Mouse (Mus musculus) liver, embryonic 14.5 days (tissue): ENCODE measurements around the gene Nrxn3. TPM values are rescaled to one million over a fixed set of nuclear protein-coding genes. Genes with fewer than 3 reads are reported as not detected.

Experiments used
- ATAC-seq: fragments of 200-750 bp; cut with Nextera tagmentation; 2 replicates; pipeline ENCODE4 v1.8.0; 2017; ENCODE audit warnings: moderate number of reproducible peaks, mild to moderate bottlenecking, moderate library complexity; ENCODE audit not compliant: insufficient read depth
- DNase-seq, 3 experiments: peaks; one replicate each; pipeline ENCODE4 v3.0.0-alpha.2; 2012 to 2013; ENCODE audit warnings: low read depth in 3 of 3, low spot score in 3 of 3
- H3K27ac ChIP-seq: fragments of 300-500 bp; sonication (generic); 2 replicates; pipeline ENCODE4 v1.5.1; 2014; ENCODE audit warnings: moderate library complexity, mild to moderate bottlenecking, control low read depth, inconsistent platforms
- H3K27me3 ChIP-seq: fragments of 300-500 bp; sonication (generic); 2 replicates; pipeline ENCODE4 v1.6.1; 2014; ENCODE audit warnings: mild to moderate bottlenecking, low read length, moderate library complexity; ENCODE audit not compliant: control insufficient read depth, insufficient read depth
- H3K36me3 ChIP-seq: fragments of 300-500 bp; sonication (generic); replicated peaks from 2 replicates; pipeline ENCODE4 v1.6.1; 2014; ENCODE audit warnings: low read depth; ENCODE audit not compliant: control insufficient read depth, insufficient read depth
- H3K4me1 ChIP-seq, 2 experiments: fragments of 200-500 bp in 1 of 2; fragments of 300-500 bp in 1 of 2; sonication (generic) in 1 of 2; replicated peaks; 2 replicates each; pipeline ENCODE4 v1.6.1; 2012 to 2014; ENCODE audit warnings: antibody characterized with exemption in 1 of 2, inconsistent platforms in 1 of 2, low read length in 1 of 2; ENCODE audit not compliant: control insufficient read depth in 2 of 2, insufficient read depth in 2 of 2
- H3K4me2 ChIP-seq: fragments of 300-500 bp; sonication (generic); 2 replicates; pipeline ENCODE4 v1.6.1; 2014; ENCODE audit warnings: low read depth, mild to moderate bottlenecking, control low read depth, moderate library complexity
- H3K4me3 ChIP-seq, 2 experiments: fragments of 200-500 bp in 1 of 2; fragments of 300-500 bp in 1 of 2; sonication (generic) in 1 of 2; 2 replicates each; pipeline ENCODE4 v1.5.1; 2012 to 2014; ENCODE audit warnings: low read depth in 2 of 2, low read length in 2 of 2, mild to moderate bottlenecking in 2 of 2, control low read depth in 1 of 2, inconsistent platforms in 1 of 2, moderate library complexity in 1 of 2; ENCODE audit not compliant: insufficient read depth in 1 of 2
- H3K9ac ChIP-seq: fragments of 300-500 bp; sonication (generic); replicated peaks from 2 replicates; pipeline ENCODE4 v1.6.1; 2014; ENCODE audit warnings: mild to moderate bottlenecking, control low read depth, moderate library complexity
- H3K9me3 ChIP-seq: fragments of 300-500 bp; sonication (generic); 2 replicates; pipeline ENCODE4 v1.6.1; 2016; ENCODE audit warnings: low read length, mixed read lengths; ENCODE audit not compliant: control insufficient read depth
- CTCF ChIP-seq: IDR thresholded peaks from 2 replicates; pipeline ENCODE4 v1.5.1; 2016; ENCODE audit warnings: antibody characterized with exemption, low read depth, control low read depth
- EP300 ChIP-seq: IDR thresholded peaks from 2 replicates; pipeline ENCODE4 v1.6.1; 2016; ENCODE audit warnings: antibody characterized with exemption, low read depth
- WGBS: fragments of 180-500 bp; shearing (Covaris S2); extraction: QIAGEN DNeasy Blood & Tissue Kit; methylation state at CpG from one replicate; pipeline ENCODE4 v1.1.7; 2014; ENCODE audit not compliant: insufficient replicate concordance; 5-methylcytosine and 5-hydroxymethylcytosine counted together
- polyA plus RNA-seq, 2 experiments: library from polyadenylated mRNA; depleted of rRNA in 1 of 2; stranded (reverse) in 1 of 2; unstranded in 1 of 2; fragments of >200 nt; fragmentation: Nextera tagmentation in 1 of 2; extraction: Ambion mirVana in 1 of 2; gene quantifications; 2 replicates each; pipeline versions ENCODE4 v1.2.1 to v1.2.3; 2012 to 2014

The Nrxn3 gene
- polyA plus RNA-seq, 2 experiments = 0.12 to 0.38 TPM

- no peaks in the 10 kb centered on the region for H3K4me1 ChIP-seq
- no peaks in the 10 kb centered on the region for H3K9me3 ChIP-seq
- TF ChIP-seq CTCF = no peak
- no peak for TF ChIP-seq EP300
- no peak overlapping the region for H3K4me3 ChIP-seq
- H3K9ac ChIP-seq = no peak overlapping the region
- 69% methylated on average over 6 of the region's 6 CpGs for WGBS
- no peak for ATAC-seq
- H3K27me3 ChIP-seq = no peaks in the 10 kb centered on the region
- H3K36me3 ChIP-seq = no peaks in the 10 kb centered on the region
- no peak for DNase-seq
- no peak overlapping the region for H3K4me2 ChIP-seq
- no peak overlapping the region for H3K27ac ChIP-seq
Observed at GRCm38 (mm10) chr12:89794741-89795140, 1072.1 kb downstream of the Nrxn3 start.

GRCm38 (mm10) chr12:89808217-89808616 is 1085.5 kb downstream of the Nrxn3 start:
- Histone ChIP-seq H3K36me3 (no peaks in the 10 kb centered on the region), H3K9me3 (no peaks in the 10 kb centered on the region), H3K4me3 (no peak overlapping the region), H3K4me1 (no peaks in the 10 kb centered on the region), H3K27ac (no peak overlapping the region), H3K9ac (no peak overlapping the region), H3K27me3 (peaks cover 3% of the 10 kb centered on the region), H3K4me2 (no peak overlapping the region)
- no peak for DNase-seq
- 59% methylated on average over 3 of the region's 3 CpGs for WGBS
- no peak for ATAC-seq
- TF ChIP-seq CTCF = peak; percentile 15; the same call in 1 of the 2 replicates
- no peak for TF ChIP-seq EP300

GRCm38 (mm10) chr12:89810146-89810545 is 1087.5 kb downstream of the Nrxn3 start:
- ATAC-seq (no peak), DNase-seq (no peak)
- H3K9ac ChIP-seq = no peak overlapping the region
- no peaks in the 10 kb centered on the region for H3K4me1 ChIP-seq
- 56% methylated on average over 5 of the region's 5 CpGs for WGBS
- H3K27me3 ChIP-seq = peaks cover 7% of the 10 kb centered on the region
- H3K4me2 ChIP-seq = no peak overlapping the region
- no peaks in the 10 kb centered on the region for H3K9me3 ChIP-seq
- no peak for TF ChIP-seq EP300
- no peak for TF ChIP-seq CTCF
- no peak overlapping the region for H3K27ac ChIP-seq
- H3K4me3 ChIP-seq = no peak overlapping the region
- H3K36me3 ChIP-seq = no peaks in the 10 kb centered on the region

GRCm38 (mm10) chr12:89811815-89812549 is 1089.3 kb downstream of the Nrxn3 start:
- Histone ChIP-seq H3K27ac (no peak overlapping the region), H3K36me3 (no peaks in the 10 kb centered on the region), H3K27me3 (peaks cover 7% of the 10 kb centered on the region), H3K4me3 (no peak overlapping the region), H3K4me1 (no peaks in the 10 kb centered on the region), H3K9me3 (no peaks in the 10 kb centered on the region), H3K4me2 (peak overlapping the region; percentile 36), H3K9ac (no peak overlapping the region)
- DNase-seq (peak in 2 of 3 experiments; percentile 0 to 12), ATAC-seq (peak; percentile 71)
- WGBS = under 1% methylated on average over 34 of the region's 36 CpGs
- TF ChIP-seq CTCF (no peak), EP300 (no peak)

- TF ChIP-seq CTCF (no peak), EP300 (no peak)
- no peak overlapping the region for H3K9ac ChIP-seq
- H3K4me1 ChIP-seq = no peaks in the 10 kb centered on the region
- no peak overlapping the region for H3K27ac ChIP-seq
- WGBS = under 1% methylated on average over 17 of the region's 17 CpGs
- DNase-seq = no peak
- H3K9me3 ChIP-seq = no peaks in the 10 kb centered on the region
- H3K4me2 ChIP-seq = peak overlapping the region; percentile 36
- no peak for ATAC-seq
- no peak overlapping the region for H3K4me3 ChIP-seq
- H3K36me3 ChIP-seq = no peaks in the 10 kb centered on the region
- peaks cover 7% of the 10 kb centered on the region for H3K27me3 ChIP-seq
Observed at GRCm38 (mm10) chr12:89812550-89813207, 1090.0 kb downstream of the Nrxn3 start.
